Comparison of ENCODE assay signal across 11 mouse cellular contexts in genomic region chr12:16734009-16734408, GRCm38 (mm10).
A peak's percentile ranks its signal among the peaks of the same experiment; 100 is the strongest.
DNase-seq lines count a peak whose midpoint lies in the region; ATAC-seq and TF ChIP-seq lines count a peak whose summit lies in the region.
"Had no signal": no experiment of that assay in that cellular context is flagged by ENCODE, and none has a peak within 500 bp of the region (broad histone marks: within the 10 kb centered on the region; RNA-seq: fewer than 3 reads in every experiment).

No protein-coding gene starts in this region.

- no peaks in the 10 kb centered on the region for H3K9me3 ChIP-seq in forebrain, embryonic 14.5 days (replicated peaks; ENCODE audit: control insufficient read depth, low read length)
- no peaks in the 10 kb centered on the region for H3K9me3 ChIP-seq in forebrain, postnatal 0 days (ENCODE audit: low read length)
- H3K9me3 ChIP-seq: heart, embryonic 15.5 days; limb, embryonic 12.5 days had no signal

- H3K4me3 ChIP-seq in forebrain, embryonic 14.5 days (ENCODE audit: low read depth, low read length) = no peak overlapping the region
- H3K4me3 ChIP-seq in forebrain, postnatal 0 days (ENCODE audit: low read depth, low read length) = no peak overlapping the region
- no peak overlapping the region for H3K4me3 ChIP-seq in liver, adult 2 months (ENCODE audit: insufficient read depth, low read depth, low read length)
- no peak overlapping the region for H3K4me3 ChIP-seq in testis, adult 2 months (ENCODE audit: control insufficient read depth, low read depth, low read length)
- H3K4me3 ChIP-seq: heart, embryonic 15.5 days; limb, embryonic 12.5 days had no signal

- no peak overlapping the region for H3K4me2 ChIP-seq in forebrain, embryonic 14.5 days (ENCODE audit: low read length)
- H3K4me2 ChIP-seq in forebrain, postnatal 0 days (ENCODE audit: low read depth) = no peak overlapping the region
- H3K4me2 ChIP-seq: heart, embryonic 15.5 days; limb, embryonic 12.5 days had no signal

- ATAC-seq in forebrain, embryonic 14.5 days = peak; percentile 23; the same call in 1 of the 2 replicates
- no peak for ATAC-seq in forebrain, postnatal 0 days

- no peak for TF ChIP-seq POLR2A in liver, adult 2 months (IDR thresholded peaks at IDR 0.05; ENCODE audit: extremely low read depth, insufficient read depth, low read length)
- no peak for TF ChIP-seq POLR2A in testis, adult 2 months (IDR thresholded peaks at IDR 0.05; ENCODE audit: control insufficient read depth, low read depth, low read length)

- no peak for DNase-seq in forebrain, embryonic 14.5 days (ENCODE audit: low spot score)
- no peak for DNase-seq in forebrain, postnatal 0 days
- peak; percentile 96 for DNase-seq in liver, adult 2 months (ENCODE audit: extremely low read depth, low read depth, low spot score)
- no peak for DNase-seq in liver
- DNase-seq in embryo, embryonic 11 days = peak; percentile 69
- no peak for DNase-seq in thymus, postnatal 36 days
- DNase-seq in right cerebral cortex, adult 2 months (ENCODE audit: low spot score in 2 of 2) = no peak
- DNase-seq: thymus, postnatal 4 days had no signal

- 72% methylated on average over 8 of the region's 8 CpGs for WGBS in forebrain, embryonic 14.5 days
- 73% methylated on average over 8 of the region's 8 CpGs for WGBS in forebrain, postnatal 0 days
- WGBS in liver, adult 2 months = 27% methylated on average over 8 of the region's 8 CpGs

- peaks cover 2% of the 10 kb centered on the region; the same call in 1 of the 2 replicates for H3K4me1 ChIP-seq in forebrain, embryonic 14.5 days (ENCODE audit: control insufficient read depth, insufficient read depth, low read length)
- no peaks in the 10 kb centered on the region for H3K4me1 ChIP-seq in forebrain, postnatal 0 days (ENCODE audit: insufficient read depth)
- peaks cover 7% of the 10 kb centered on the region for H3K4me1 ChIP-seq in liver, adult 2 months (ENCODE audit: control insufficient read depth, insufficient read depth, low read length)
- H3K4me1 ChIP-seq in testis, adult 2 months (ENCODE audit: control insufficient read depth, insufficient read depth, low read length) = no peaks in the 10 kb centered on the region

- H3K79me2 ChIP-seq in liver, adult 2 months (ENCODE audit: control insufficient read depth, insufficient read depth, low read length) = no peaks in the 10 kb centered on the region

- no peaks in the 10 kb centered on the region for H3K27me3 ChIP-seq in forebrain, embryonic 14.5 days (replicated peaks; ENCODE audit: control insufficient read depth, insufficient read depth, low read length)
- no peaks in the 10 kb centered on the region for H3K27me3 ChIP-seq in forebrain, postnatal 0 days (ENCODE audit: insufficient read depth, low read length)
- no peaks in the 10 kb centered on the region for H3K27me3 ChIP-seq in liver, adult 2 months (ENCODE audit: control insufficient read depth, insufficient read depth, low read length)
- no peaks in the 10 kb centered on the region for H3K27me3 ChIP-seq in testis, adult 2 months (ENCODE audit: control insufficient read depth, insufficient read depth, low read length)
- H3K27me3 ChIP-seq: heart, embryonic 15.5 days; limb, embryonic 12.5 days had no signal

- H3K36me3 ChIP-seq in forebrain, embryonic 14.5 days (ENCODE audit: control insufficient read depth, insufficient read depth, low read length) = no peaks in the 10 kb centered on the region
- no peaks in the 10 kb centered on the region for H3K36me3 ChIP-seq in forebrain, postnatal 0 days (ENCODE audit: insufficient read depth)
- no peaks in the 10 kb centered on the region for H3K36me3 ChIP-seq in liver, adult 2 months (ENCODE audit: control insufficient read depth, insufficient read depth, low read length)
- no peaks in the 10 kb centered on the region for H3K36me3 ChIP-seq in testis, adult 2 months (ENCODE audit: control insufficient read depth, insufficient read depth, low read length)
- H3K36me3 ChIP-seq: heart, embryonic 15.5 days; limb, embryonic 12.5 days had no signal

- no peak overlapping the region for H3K27ac ChIP-seq in forebrain, embryonic 14.5 days (ENCODE audit: low read depth, low read length)
- H3K27ac ChIP-seq in forebrain, postnatal 0 days (ENCODE audit: low read depth, low read length) = no peak overlapping the region
- H3K27ac ChIP-seq in liver, adult 2 months (replicated peaks; ENCODE audit: insufficient read depth, low read depth, low read length) = no peak overlapping the region
- no peak overlapping the region for H3K27ac ChIP-seq in testis, adult 2 months (ENCODE audit: control insufficient read depth, insufficient read depth, low read depth, low read length)
- H3K27ac ChIP-seq: heart, embryonic 15.5 days; limb, embryonic 12.5 days had no signal

- H3K9ac ChIP-seq in forebrain, embryonic 14.5 days (ENCODE audit: low read length) = no peak overlapping the region
- H3K9ac ChIP-seq in forebrain, postnatal 0 days = no peak overlapping the region
- H3K9ac ChIP-seq in liver, adult 2 months (ENCODE audit: low read depth, low read length) = no peak overlapping the region
- H3K9ac ChIP-seq: heart, embryonic 15.5 days; limb, embryonic 12.5 days had no signal

- TF ChIP-seq CTCF in forebrain, postnatal 0 days (IDR thresholded peaks at IDR 0.05; ENCODE audit: low read depth) = no peak
- TF ChIP-seq CTCF in liver, adult 2 months (IDR thresholded peaks at IDR 0.05; ENCODE audit: low read depth, low read length) = peak; percentile 49; the same call in 1 of the 2 replicates
- 0 out of 2 replicates have a peak, but pooled peaks have one; percentile 12 for TF ChIP-seq CTCF in testis, adult 2 months (IDR thresholded peaks at IDR 0.05; ENCODE audit: control insufficient read depth, insufficient read depth, insufficient replicate concordance, low read depth, low read length)

Comparison
In these comparisons a context has a peak if more than half of its experiments do, and no peak if none do; other contexts are left out.
1. DNase-seq: peak in liver, adult 2 months (single experiment) and embryo, embryonic 11 days (single experiment); none in forebrain, embryonic 14.5 days (single experiment), forebrain, postnatal 0 days (single experiment), liver (single experiment), thymus, postnatal 36 days (0 of 2) and right cerebral cortex, adult 2 months (0 of 2).